Mouse (Mus musculus): Measurements from ENCODE around the gene 1700092M07Rik. TPM values are rescaled to one million over a fixed set of nuclear protein-coding genes. Genes with fewer than 3 reads are reported as not detected.

1700092M07Rik gene
- 1.1 and 2.1 TPM in 2 replicates for polyA plus RNA-seq (2015; fragmentation: Nextera tagmentation; extraction: Ambion mirVana)

GRCm38 (mm10) chr19:8740603-8741002, at the start of gene 1700092M07Rik:
TSS of gene 1700092M07Rik (plus strand) at chr19:8740718.
- peak within 1 kb of the TSS; percentile 59 for H3K4me2 ChIP-seq (ENCODE audit: low read depth, low read length)
- ATAC-seq (ENCODE audit: insufficient read depth, low FRiP score): no peak
- 62% methylated on average over 14 of the region's 14 CpGs for WGBS
- H3K4me1 ChIP-seq (ENCODE audit: control insufficient read depth, insufficient read depth, low read length): peaks cover 14% of the 10 kb centered on the region
- H3K9me3 ChIP-seq (replicated peaks; ENCODE audit: control insufficient read depth, low read length): no peaks in the 10 kb centered on the region
- H3K27me3 ChIP-seq (ENCODE audit: control insufficient read depth, insufficient read depth, low read length): no peaks in the 10 kb centered on the region
- peak within 1 kb of the TSS; percentile 82 for H3K9ac ChIP-seq (ENCODE audit: low read length)
- peak within 1 kb of the TSS; percentile 81 for H3K4me3 ChIP-seq (replicated peaks; ENCODE audit: low read length)
- H3K27ac ChIP-seq (ENCODE audit: low read length): peak within 1 kb of the TSS; percentile 98
- peaks cover 24% of the 10 kb centered on the region for H3K36me3 ChIP-seq (ENCODE audit: control insufficient read depth, insufficient read depth, low read length)

GRCm38 (mm10) chr19:8691871-8692539, 48.5 kb upstream of the 1700092M07Rik start:
- H3K4me2 ChIP-seq (ENCODE audit: low read depth, low read length): no peak overlapping the region
- no peak overlapping the region for H3K27ac ChIP-seq (ENCODE audit: low read length)
- no peak overlapping the region for H3K4me3 ChIP-seq (replicated peaks; ENCODE audit: low read length)
- H3K4me1 ChIP-seq (ENCODE audit: control insufficient read depth, insufficient read depth, low read length): no peaks in the 10 kb centered on the region
- ATAC-seq (ENCODE audit: insufficient read depth, low FRiP score): no peak
- H3K9me3 ChIP-seq (replicated peaks; ENCODE audit: control insufficient read depth, low read length): no peaks in the 10 kb centered on the region
- no peak overlapping the region for H3K9ac ChIP-seq (ENCODE audit: low read length)
- no peaks in the 10 kb centered on the region for H3K36me3 ChIP-seq (ENCODE audit: control insufficient read depth, insufficient read depth, low read length)
- H3K27me3 ChIP-seq (ENCODE audit: control insufficient read depth, insufficient read depth, low read length): no peaks in the 10 kb centered on the region
- WGBS: 53% methylated on average over 9 of the region's 9 CpGs

GRCm38 (mm10) chr19:8692740-8693139, 47.8 kb upstream of the 1700092M07Rik start:
- no peak for ATAC-seq (ENCODE audit: insufficient read depth, low FRiP score)
- no peak overlapping the region for H3K4me2 ChIP-seq (ENCODE audit: low read depth, low read length)

GRCm38 (mm10) chr19:8695330-8695729, 45.2 kb upstream of the 1700092M07Rik start:
- no peaks in the 10 kb centered on the region for H3K9me3 ChIP-seq (replicated peaks; ENCODE audit: control insufficient read depth, low read length)
- peak; percentile 58; the same call in 1 of the 2 replicates for ATAC-seq (ENCODE audit: insufficient read depth, low FRiP score)
- no peak overlapping the region for H3K9ac ChIP-seq (ENCODE audit: low read length)
- no peaks in the 10 kb centered on the region for H3K27me3 ChIP-seq (ENCODE audit: control insufficient read depth, insufficient read depth, low read length)
- H3K27ac ChIP-seq (ENCODE audit: low read length): no peak overlapping the region
- no peaks in the 10 kb centered on the region for H3K36me3 ChIP-seq (ENCODE audit: control insufficient read depth, insufficient read depth, low read length)
- no peaks in the 10 kb centered on the region for H3K4me1 ChIP-seq (ENCODE audit: control insufficient read depth, insufficient read depth, low read length)
- no peak overlapping the region for H3K4me2 ChIP-seq (ENCODE audit: low read depth, low read length)
- 51% methylated on average over 6 of the region's 6 CpGs for WGBS
- H3K4me3 ChIP-seq (replicated peaks; ENCODE audit: low read length): no peak overlapping the region

More at GRCm38 (mm10) chr19:8692740-8693139, 47.8 kb upstream of the 1700092M07Rik start:
- no peaks in the 10 kb centered on the region for H3K9me3 ChIP-seq (replicated peaks; ENCODE audit: control insufficient read depth, low read length)
- H3K36me3 ChIP-seq (ENCODE audit: control insufficient read depth, insufficient read depth, low read length): no peaks in the 10 kb centered on the region
- no peaks in the 10 kb centered on the region for H3K4me1 ChIP-seq (ENCODE audit: control insufficient read depth, insufficient read depth, low read length)
- no peak overlapping the region for H3K4me3 ChIP-seq (replicated peaks; ENCODE audit: low read length)
- H3K9ac ChIP-seq (ENCODE audit: low read length): no peak overlapping the region
- no peaks in the 10 kb centered on the region for H3K27me3 ChIP-seq (ENCODE audit: control insufficient read depth, insufficient read depth, low read length)
- WGBS: 79% methylated on average over 5 of the region's 5 CpGs
- no peak overlapping the region for H3K27ac ChIP-seq (ENCODE audit: low read length)

- Histone ChIP-seq H3K36me3 (ENCODE audit: control insufficient read depth, insufficient read depth, low read length) (no peaks in the 10 kb centered on the region), H3K27ac (ENCODE audit: low read length) (no peak overlapping the region), H3K9me3 (replicated peaks; ENCODE audit: control insufficient read depth, low read length) (no peaks in the 10 kb centered on the region), H3K4me1 (ENCODE audit: control insufficient read depth, insufficient read depth, low read length) (no peaks in the 10 kb centered on the region), H3K27me3 (ENCODE audit: control insufficient read depth, insufficient read depth, low read length) (no peaks in the 10 kb centered on the region), H3K4me3 (replicated peaks; ENCODE audit: low read length) (no peak overlapping the region), H3K4me2 (ENCODE audit: low read depth, low read length) (no peak overlapping the region), H3K9ac (ENCODE audit: low read length) (no peak overlapping the region)
- whole genome bisulfite sequencing: 76% methylated on average over 9 of the region's 9 CpGs
- no peak for ATAC-seq (ENCODE audit: insufficient read depth, low FRiP score)
Observed at GRCm38 (mm10) chr19:8699652-8700051, 40.9 kb upstream of the 1700092M07Rik start.

GRCm38 (mm10) chr19:8702458-8702857, 38.1 kb upstream of the 1700092M07Rik start:
- peaks cover 4% of the 10 kb centered on the region; the same call in 1 of the 2 replicates for H3K36me3 ChIP-seq (ENCODE audit: control insufficient read depth, insufficient read depth, low read length)
- H3K27me3 ChIP-seq (ENCODE audit: control insufficient read depth, insufficient read depth, low read length): no peaks in the 10 kb centered on the region
- 58% methylated on average over 3 of the region's 3 CpGs for WGBS
- H3K9ac ChIP-seq (ENCODE audit: low read length): no peak overlapping the region
- no peaks in the 10 kb centered on the region for H3K4me1 ChIP-seq (ENCODE audit: control insufficient read depth, insufficient read depth, low read length)
- no peak overlapping the region for H3K27ac ChIP-seq (ENCODE audit: low read length)
- H3K9me3 ChIP-seq (replicated peaks; ENCODE audit: control insufficient read depth, low read length): no peaks in the 10 kb centered on the region
- no peak for ATAC-seq (ENCODE audit: insufficient read depth, low FRiP score)
- no peak overlapping the region for H3K4me2 ChIP-seq (ENCODE audit: low read depth, low read length)
- H3K4me3 ChIP-seq (replicated peaks; ENCODE audit: low read length): no peak overlapping the region

GRCm38 (mm10) chr19:8703571-8703970, 36.9 kb upstream of the 1700092M07Rik start:
- Histone ChIP-seq H3K36me3 (ENCODE audit: control insufficient read depth, insufficient read depth, low read length) (peaks cover 11% of the 10 kb centered on the region; the same call in 1 of the 2 replicates), H3K4me2 (ENCODE audit: low read depth, low read length) (no peak overlapping the region), H3K27me3 (ENCODE audit: control insufficient read depth, insufficient read depth, low read length) (no peaks in the 10 kb centered on the region), H3K4me1 (ENCODE audit: control insufficient read depth, insufficient read depth, low read length) (no peaks in the 10 kb centered on the region), H3K9me3 (replicated peaks; ENCODE audit: control insufficient read depth, low read length) (no peaks in the 10 kb centered on the region), H3K4me3 (replicated peaks; ENCODE audit: low read length) (no peak overlapping the region), H3K27ac (ENCODE audit: low read length) (no peak overlapping the region), H3K9ac (ENCODE audit: low read length) (no peak overlapping the region)
- ATAC-seq (ENCODE audit: insufficient read depth, low FRiP score): no peak
- WGBS: 58% methylated on average over 4 of the region's 4 CpGs

- H3K36me3 ChIP-seq (ENCODE audit: control insufficient read depth, insufficient read depth, low read length): peaks cover 16% of the 10 kb centered on the region; the same call in 1 of the 2 replicates
- H3K9ac ChIP-seq (ENCODE audit: low read length): no peak overlapping the region
- ATAC-seq (ENCODE audit: insufficient read depth, low FRiP score): no peak
- H3K4me3 ChIP-seq (replicated peaks; ENCODE audit: low read length): no peak overlapping the region
- H3K9me3 ChIP-seq (replicated peaks; ENCODE audit: control insufficient read depth, low read length): no peaks in the 10 kb centered on the region
- H3K4me1 ChIP-seq (ENCODE audit: control insufficient read depth, insufficient read depth, low read length): peaks cover under 1% of the 10 kb centered on the region; the same call in 1 of the 2 replicates
- WGBS: 73% methylated on average over 6 of the region's 6 CpGs
- H3K27ac ChIP-seq (ENCODE audit: low read length): peak overlapping the region; percentile 5; the same call in 1 of the 2 replicates
- H3K27me3 ChIP-seq (ENCODE audit: control insufficient read depth, insufficient read depth, low read length): no peaks in the 10 kb centered on the region
- H3K4me2 ChIP-seq (ENCODE audit: low read depth, low read length): no peak overlapping the region
Observed at GRCm38 (mm10) chr19:8705026-8705708, 35.4 kb upstream of the 1700092M07Rik start.

GRCm38 (mm10) chr19:8706132-8706667, 34.3 kb upstream of the 1700092M07Rik start:
- Histone ChIP-seq H3K4me1 (ENCODE audit: control insufficient read depth, insufficient read depth, low read length) (peaks cover 10% of the 10 kb centered on the region), H3K36me3 (ENCODE audit: control insufficient read depth, insufficient read depth, low read length) (peaks cover 23% of the 10 kb centered on the region; the same call in 1 of the 2 replicates), H3K4me3 (replicated peaks; ENCODE audit: low read length) (no peak overlapping the region), H3K9ac (ENCODE audit: low read length) (no peak overlapping the region), H3K4me2 (ENCODE audit: low read depth, low read length) (no peak overlapping the region), H3K27ac (ENCODE audit: low read length) (peak overlapping the region; percentile 32; the same call in 1 of the 2 replicates), H3K27me3 (ENCODE audit: control insufficient read depth, insufficient read depth, low read length) (no peaks in the 10 kb centered on the region), H3K9me3 (replicated peaks; ENCODE audit: control insufficient read depth, low read length) (no peaks in the 10 kb centered on the region)
- ATAC-seq (ENCODE audit: insufficient read depth, low FRiP score): no peak
- 68% methylated on average over 7 of the region's 7 CpGs for WGBS

All from stomach, embryonic 16.5 days (tissue).